Mouse (Mus musculus): ENCODE measurements at regions not wholly inside any gene's neighbourhood (a gene's known extent, or its start where the extent isn't known, plus 50 kb on each side); places are given as distances from the start of the nearest gene placed in this dataset.

DNA sequence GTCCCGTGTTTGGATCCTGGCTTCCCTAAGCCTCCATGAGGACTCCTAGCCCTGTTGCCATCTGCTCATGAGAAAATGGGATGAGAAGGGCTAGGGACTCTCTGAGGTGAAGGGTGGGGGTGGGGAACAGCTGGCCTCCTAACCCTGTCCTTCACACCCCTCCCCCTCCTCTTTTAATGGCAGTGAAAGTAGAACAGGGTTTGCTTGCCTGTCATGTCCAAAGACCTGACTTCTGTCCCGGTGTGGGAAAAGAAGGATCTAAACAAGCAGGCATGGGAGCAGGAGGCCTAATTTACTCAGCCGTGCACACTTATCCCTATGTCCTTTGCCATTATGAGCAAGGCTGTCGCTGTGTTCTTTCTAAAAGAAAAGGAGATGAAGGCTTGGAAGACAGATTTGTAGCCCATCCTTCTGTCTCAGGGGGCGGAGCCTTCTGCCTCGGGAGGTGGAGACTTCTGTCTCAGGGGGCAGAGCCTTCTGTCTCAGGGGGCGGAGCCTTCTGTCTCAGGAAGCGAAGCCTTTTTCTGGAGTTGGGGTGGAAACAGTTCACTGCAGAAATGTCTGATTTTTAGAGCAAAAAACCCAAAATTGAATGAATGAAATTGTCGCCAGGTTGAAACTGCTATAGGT, 66.4 kb downstream of the Cmpk2 start:
- DNase-seq (ENCODE audit: low read depth, low spot score): no peak

DNA sequence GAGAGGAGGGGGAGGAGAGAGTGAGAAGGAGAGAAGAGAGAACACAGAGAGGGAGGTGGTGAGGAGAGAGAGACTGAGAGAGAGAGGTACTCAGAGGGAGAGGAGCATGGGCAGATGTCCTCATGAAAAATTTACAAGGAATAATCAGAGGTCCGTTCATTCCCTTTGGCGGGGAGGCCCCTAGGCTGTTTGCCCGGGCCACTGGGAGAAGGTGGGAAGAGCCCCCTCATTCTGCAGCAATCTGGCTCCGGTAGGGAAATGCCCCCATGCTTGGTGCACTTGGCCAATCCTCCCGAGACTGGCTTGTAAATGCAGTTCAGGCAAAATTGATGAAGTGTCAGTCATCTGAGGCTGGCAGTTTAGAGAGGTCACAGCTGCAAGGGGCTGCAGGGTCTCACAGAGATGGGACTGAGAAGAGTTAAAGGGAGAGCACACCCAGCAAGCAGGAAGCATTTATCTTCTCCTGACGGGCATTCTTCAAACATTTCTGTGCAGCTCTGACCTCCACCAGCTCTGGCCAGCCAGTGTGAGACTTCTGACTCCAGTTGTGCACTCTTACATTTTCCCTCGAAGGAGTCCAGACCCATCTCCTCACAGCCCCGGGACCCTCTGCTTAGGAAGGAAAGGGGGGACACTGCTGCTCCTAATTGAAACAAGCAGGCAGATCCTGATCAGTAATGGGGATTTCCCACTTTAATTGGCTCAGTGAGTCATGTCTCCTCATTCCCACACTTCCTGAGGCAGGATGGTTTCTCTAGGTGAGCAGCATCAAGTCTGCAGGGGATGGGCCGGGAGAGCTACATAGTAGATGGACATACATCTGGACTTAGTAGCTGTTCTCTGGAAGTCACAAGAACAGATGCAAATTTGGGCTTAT, 65.5 kb downstream of the Cmpk2 start:
- no peak for DNase-seq (ENCODE audit: low read depth, low spot score)

- no peak for DNase-seq (ENCODE audit: low read depth, low spot score)
These were observed 64.7 kb downstream of the Cmpk2 start for GRCm38 (mm10) chr12:26533641-26534151.

DNA sequence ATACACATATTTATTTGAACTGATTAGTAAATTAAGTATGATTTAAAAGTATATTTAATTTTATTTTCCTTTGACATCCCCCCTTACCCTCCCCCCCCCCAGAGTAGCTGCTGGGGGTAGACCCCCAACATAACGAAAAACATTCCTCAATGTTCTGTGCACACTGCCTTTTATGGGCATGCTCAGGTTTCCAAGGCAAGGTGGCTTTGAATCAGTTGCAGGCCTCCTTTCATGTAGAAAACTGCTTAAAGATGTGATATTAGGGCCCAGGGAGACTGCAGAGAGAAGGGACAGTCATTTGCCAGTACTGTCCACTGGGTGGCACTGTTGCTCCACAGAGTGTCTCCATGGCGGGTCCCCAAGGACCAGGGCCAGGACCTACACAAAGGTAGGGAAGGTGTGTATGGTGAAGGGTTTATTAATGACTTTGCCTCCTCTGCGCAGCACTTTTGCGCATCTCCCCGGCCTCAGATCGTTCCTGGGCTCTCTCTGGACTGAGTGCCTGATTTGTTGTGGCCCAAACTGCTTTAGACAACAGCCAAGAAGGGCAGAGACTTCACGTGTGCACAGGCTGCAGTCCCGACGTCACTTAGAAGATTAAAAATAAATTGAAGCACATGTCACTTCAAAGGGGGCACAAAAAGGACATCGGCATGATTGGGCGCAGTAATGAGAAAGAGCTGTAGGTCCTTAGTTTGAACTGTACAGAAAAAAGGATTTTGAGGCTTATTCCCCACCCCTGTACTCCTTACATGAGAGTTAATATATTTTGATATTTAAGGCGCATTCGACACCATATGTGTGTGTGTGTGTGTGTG, 64.0 kb downstream of the Cmpk2 start:
- DNase-seq (ENCODE audit: low read depth, low spot score): peak; percentile 78

DNA sequence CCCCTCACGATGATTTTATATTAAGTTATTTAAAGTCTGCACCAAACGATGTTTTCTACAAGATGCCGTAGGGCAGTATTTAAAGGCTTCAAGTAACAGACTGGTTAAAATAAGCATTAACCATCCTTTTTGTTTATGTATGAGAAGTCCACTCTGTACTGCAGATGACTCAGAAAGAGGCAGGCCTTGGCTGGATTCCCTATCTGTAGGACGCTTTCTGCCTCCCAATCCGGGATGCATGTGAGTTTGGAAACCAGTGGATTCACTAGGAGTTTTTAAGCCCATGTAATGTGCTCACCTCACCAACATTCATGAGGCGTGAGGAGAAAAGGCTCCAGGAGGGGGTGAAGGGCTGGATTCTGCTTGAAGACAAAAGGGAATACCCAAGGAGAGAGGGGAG, 63.1 kb downstream of the Cmpk2 start:
- no peak for DNase-seq (ENCODE audit: low read depth, low spot score)

Data from brain, embryonic 18.5 days (tissue).